Mouse (Mus musculus) large intestine, adult 2 months (tissue): Measurements from ENCODE around the gene Hey2. TPM values are rescaled to one million over a fixed set of nuclear protein-coding genes. Genes with fewer than 3 reads are reported as not detected.

Source experiments
- DNase-seq: peaks from one replicate; pipeline ENCODE4 v3.0.0-alpha.2; 2012; ENCODE audit warnings: low read depth, low spot score
- WGBS: fragments of 180-500 bp; shearing (Covaris S2); methylation state at CpG from one replicate; pipeline ENCODE4 v1.1.7; 2018; 5-methylcytosine and 5-hydroxymethylcytosine counted together
- polyA plus RNA-seq: library from polyadenylated mRNA; depleted of rRNA; stranded (reverse); fragments of >200 nt; gene quantifications from 2 replicates; pipeline ENCODE4 v1.2.3, GENCODE M21; 2012; rRNA removed

Hey2 gene
- polyA plus RNA-seq, 1 experiment = 0.98 TPM

DNA sequence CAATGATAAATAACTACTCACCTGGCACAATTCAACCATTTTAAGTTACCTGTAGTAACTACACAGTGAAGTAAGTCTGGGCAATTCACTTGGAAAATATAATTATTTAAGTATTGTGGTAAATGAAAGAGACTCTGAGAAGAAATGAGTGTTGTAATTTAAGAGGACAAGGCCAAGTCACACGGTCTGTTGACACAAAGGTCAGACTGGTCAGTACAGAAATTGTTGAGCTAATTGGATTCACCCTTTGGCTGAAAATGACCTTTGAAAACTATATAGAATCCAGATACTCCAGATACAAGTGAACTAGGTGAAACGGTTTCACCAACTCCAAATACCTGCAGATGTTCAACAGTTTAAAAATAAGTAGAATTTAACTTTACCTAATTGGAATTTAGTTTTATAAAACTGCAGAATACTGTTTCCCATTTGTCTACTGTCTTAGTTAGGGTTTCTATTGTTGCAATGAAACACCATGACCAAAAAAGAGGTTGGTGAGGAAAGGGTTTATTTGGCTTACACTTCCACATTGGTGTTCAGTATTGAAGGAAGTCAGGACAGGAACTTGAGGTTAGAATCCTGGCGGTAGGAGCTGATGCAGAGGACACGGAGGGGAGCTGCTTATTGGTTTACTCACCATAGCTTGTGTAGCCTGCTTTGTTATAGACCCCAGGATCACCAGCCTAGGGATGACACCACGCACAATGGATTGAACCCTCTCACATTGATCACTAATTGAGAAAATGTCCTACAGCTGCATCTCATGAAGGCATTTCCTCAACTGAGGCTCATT, 45.9 kb downstream of the Hey2 start:
- WGBS = 80% methylated on average over 5 of the region's 5 CpGs
- DNase-seq = no peak

DNA sequence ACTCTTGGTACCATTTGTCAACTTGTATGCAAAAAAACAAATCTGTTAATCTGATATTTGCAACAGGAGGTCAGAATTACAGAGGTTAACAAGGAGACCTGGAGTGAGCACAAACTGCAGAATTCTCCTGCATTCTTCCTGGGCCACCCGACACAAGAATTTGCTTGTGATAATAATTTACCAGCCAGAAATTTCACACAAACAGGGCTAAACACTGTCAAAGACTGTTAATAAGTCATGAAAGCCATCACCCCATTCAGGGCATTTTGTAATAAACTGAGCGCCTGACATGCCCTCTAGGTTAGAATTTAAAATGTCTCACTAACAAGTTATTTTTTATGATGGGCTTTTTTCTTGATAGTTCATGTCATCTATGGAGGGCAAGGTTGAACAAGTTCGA, 51.6 kb downstream of the Hey2 start:
- no peak for DNase-seq
- WGBS = 75% methylated on average over 3 of the region's 3 CpGs

DNA sequence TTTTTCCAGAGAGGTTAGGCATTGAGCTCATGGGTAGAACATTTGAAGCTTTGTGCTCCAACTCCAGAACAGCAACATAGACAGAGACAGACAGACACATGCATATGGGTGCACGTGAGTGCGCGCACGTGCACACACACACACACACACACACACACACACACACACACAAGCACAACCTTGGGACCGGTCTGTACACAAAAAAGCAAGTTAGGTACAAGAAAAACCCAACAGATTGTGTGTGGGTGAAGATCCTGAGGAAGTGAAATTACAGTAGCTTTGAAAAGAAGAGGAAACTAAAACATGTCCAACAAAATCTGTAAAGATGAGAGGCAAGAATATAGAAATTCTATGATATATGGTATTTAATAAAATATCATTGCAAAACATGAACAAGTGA, 53.1 kb downstream of the Hey2 start:
- no peak for DNase-seq
- WGBS = 94% methylated on average over 5 of the region's 5 CpGs

DNA sequence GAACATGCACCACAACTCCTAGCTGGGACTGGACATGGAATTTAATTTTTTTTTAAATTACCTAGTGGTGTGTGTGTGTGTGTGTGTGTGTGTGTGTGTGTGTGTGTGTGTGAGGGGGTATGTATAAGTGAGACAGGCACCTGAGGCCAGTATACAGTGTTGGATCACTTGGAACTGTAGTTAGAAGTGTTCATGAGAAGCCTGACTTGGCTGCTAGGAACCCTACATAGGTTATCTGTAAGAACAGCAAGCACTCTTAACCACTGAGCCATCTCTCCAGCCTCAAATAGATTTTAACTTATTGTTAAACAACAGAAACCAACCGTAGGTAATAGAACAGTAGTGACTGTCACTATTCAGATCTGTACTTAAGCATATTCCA, 54.3 kb downstream of the Hey2 start:
- no peak for DNase-seq
- 81% methylated on average over 1 of the region's 1 CpGs for WGBS

DNA sequence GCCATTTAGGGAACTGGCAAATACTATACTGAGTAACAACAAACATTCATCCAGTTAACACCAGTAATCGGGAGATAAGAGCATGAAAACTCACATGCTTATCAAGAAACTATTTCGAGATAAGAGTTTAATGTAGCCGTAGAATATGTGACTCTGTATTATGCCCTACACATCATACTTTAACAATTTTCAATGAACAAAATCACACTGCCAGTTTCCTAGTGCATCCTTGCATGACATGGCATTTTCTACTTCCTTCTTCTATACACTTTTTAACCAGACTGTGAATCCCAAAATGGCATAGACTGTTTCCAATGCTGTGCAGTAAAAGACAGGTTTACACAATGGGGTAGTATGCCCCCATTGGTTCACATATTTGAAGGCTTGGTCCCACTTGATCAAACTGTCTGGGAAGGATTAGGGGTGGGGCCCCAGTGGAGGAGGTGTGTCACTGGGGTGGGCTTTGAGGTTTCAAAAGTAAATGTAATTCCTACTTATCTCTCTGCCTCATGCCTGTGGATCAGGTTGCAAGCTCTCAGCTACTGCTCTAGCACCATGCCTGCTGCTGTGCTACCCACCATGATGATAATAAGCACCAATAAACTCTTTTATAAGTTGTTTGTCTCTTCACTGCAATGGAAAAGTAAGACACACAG, 54.8 kb downstream of the Hey2 start:
- 74% methylated on average over 3 of the region's 3 CpGs for WGBS
- DNase-seq = no peak

DNA sequence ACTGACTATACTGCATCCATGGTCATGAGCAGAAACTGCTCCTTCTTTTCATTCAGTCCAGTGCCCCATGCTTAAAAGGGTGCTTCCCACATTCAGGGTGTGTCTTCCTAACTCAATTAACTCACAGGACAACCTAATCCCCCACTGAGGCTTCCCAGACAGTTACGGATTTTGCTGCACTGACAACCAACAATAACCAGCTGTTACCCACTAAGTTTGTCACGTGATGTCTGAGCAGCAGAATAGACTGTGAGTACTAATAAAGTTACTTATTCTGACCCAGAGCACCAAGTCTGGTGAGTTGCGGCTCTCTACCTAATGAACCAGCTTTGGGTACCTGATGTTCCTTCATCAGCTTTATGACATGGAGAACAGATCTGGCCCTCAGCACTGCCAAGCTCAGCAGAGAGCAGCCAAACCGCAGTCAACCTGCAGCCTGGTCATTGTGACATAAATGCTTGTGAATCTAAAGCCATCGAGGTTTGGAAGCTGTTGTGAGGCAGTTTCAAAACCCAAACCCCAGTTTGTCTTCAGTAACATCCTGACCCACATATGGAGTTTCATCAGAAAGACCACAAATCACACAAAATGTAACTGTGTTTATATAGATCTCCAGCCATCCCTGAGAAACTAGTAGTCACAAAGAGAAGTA, 56.4 kb downstream of the Hey2 start:
- WGBS = 68% methylated on average over 5 of the region's 5 CpGs
- DNase-seq = no peak

Other genes starting within 250 kb of the Hey2 start
- gene Trmt11, start 242.1 kb downstream of the Hey2 start, polyA plus RNA-seq = 1.1 TPM in 2 replicates
- 8.5 and 11.6 TPM in 2 replicates for gene Hint3, start 213.2 kb downstream of the Hey2 start, polyA plus RNA-seq
- 2.5 and 3.3 TPM in 2 replicates for gene Ncoa7, start 39.5 kb downstream of the Hey2 start, polyA plus RNA-seq